Mouse (Mus musculus) kidney, adult 18-20 months (tissue): Measurements from ENCODE around the gene Cldn10.
"Not testable (repeated sequence)": the region's sequence is repeated elsewhere in the genome, so short reads cannot be mapped to it uniquely, and the experiment has no call there.

Experiments used
- DNase-seq: peaks from one replicate; pipeline ENCODE4 v3.0.0; 2021

Gene Cldn10

GRCm38 (mm10) chr14:118787621-118788020 is at the start of gene Cldn10:
Gene Cldn10 (plus strand): TSS chr14:118787908.
- no peak for DNase-seq

GRCm38 (mm10) chr14:118741780-118742179 is 45.9 kb upstream of the Cldn10 start:
- no peak for DNase-seq

- no peak for DNase-seq
Measured at GRCm38 (mm10) chr14:118742862-118743261, 44.8 kb upstream of the Cldn10 start.

- no peak for DNase-seq
Measured at GRCm38 (mm10) chr14:118749068-118749467, 38.6 kb upstream of the Cldn10 start.

- no peak for DNase-seq
Measured at GRCm38 (mm10) chr14:118749715-118750114, 38.0 kb upstream of the Cldn10 start.

- no peak for DNase-seq
Measured at GRCm38 (mm10) chr14:118750505-118751192, 37.1 kb upstream of the Cldn10 start.

GRCm38 (mm10) chr14:118751193-118751753 is 36.4 kb upstream of the Cldn10 start:
- no peak for DNase-seq

GRCm38 (mm10) chr14:118756015-118756414 is 31.7 kb upstream of the Cldn10 start:
- no peak for DNase-seq

GRCm38 (mm10) chr14:118756566-118756965 is 31.1 kb upstream of the Cldn10 start:
- DNase-seq, result peak; percentile 44

- DNase-seq, result not testable (repeated sequence)
Measured at GRCm38 (mm10) chr14:118763362-118763761, 24.3 kb upstream of the Cldn10 start.

GRCm38 (mm10) chr14:118763917-118764495 is 23.7 kb upstream of the Cldn10 start:
- DNase-seq, result no peak

- DNase-seq, result no peak
Measured at GRCm38 (mm10) chr14:118765306-118765705, 22.4 kb upstream of the Cldn10 start.

- no peak for DNase-seq
Measured at GRCm38 (mm10) chr14:118765951-118766350, 21.8 kb upstream of the Cldn10 start.

- DNase-seq, result no peak
Measured at GRCm38 (mm10) chr14:118766368-118766767, 21.3 kb upstream of the Cldn10 start.

- peak; percentile 86 for DNase-seq
Measured at GRCm38 (mm10) chr14:118767673-118768353, 19.9 kb upstream of the Cldn10 start.

- no peak for DNase-seq
Measured at GRCm38 (mm10) chr14:118768354-118768713, 19.4 kb upstream of the Cldn10 start.

- no peak for DNase-seq
Measured at GRCm38 (mm10) chr14:118773668-118774067, 14.0 kb upstream of the Cldn10 start.

- DNase-seq, result peak; percentile 51
Measured at GRCm38 (mm10) chr14:118774507-118775428, 12.9 kb upstream of the Cldn10 start.

GRCm38 (mm10) chr14:118775554-118775953 is 12.2 kb upstream of the Cldn10 start:
- no peak for DNase-seq

- no peak for DNase-seq
Measured at GRCm38 (mm10) chr14:118776372-118776771, 11.3 kb upstream of the Cldn10 start.

- no peak for DNase-seq
Measured at GRCm38 (mm10) chr14:118777478-118777877, 10.2 kb upstream of the Cldn10 start.

- no peak for DNase-seq
Measured at GRCm38 (mm10) chr14:118781601-118782000, 6.1 kb upstream of the Cldn10 start.

- DNase-seq, result no peak
Measured at GRCm38 (mm10) chr14:118782241-118782640, 5.5 kb upstream of the Cldn10 start.
